Mouse (Mus musculus): ENCODE data around the gene Usp12.

The Usp12 gene

DNA sequence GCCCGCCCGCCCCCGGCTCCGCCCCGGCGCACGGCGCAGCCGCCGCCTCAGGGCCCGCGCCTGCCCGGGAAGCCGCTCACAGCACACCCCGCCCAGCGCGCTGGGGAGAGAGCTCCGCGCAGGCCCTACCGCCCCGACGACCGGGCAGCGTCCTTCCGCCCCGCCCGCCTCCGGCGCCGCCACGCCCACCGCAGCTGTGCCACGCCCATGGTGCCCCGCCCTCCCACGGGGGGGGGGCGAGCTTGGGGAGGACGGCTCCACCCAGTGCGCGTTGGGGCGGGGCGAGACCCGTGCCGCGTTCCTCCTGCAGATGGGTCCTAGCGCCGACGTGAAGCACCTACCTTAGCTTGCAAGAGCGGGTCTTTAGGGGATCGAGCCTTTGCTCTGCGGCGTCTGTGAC lies at the start of gene Usp12:
TSS of gene Usp12 (minus strand) at position 154 of the 400 bp plus-strand sequence.
- in situ Hi-C loops (cut with MboI; ENCODE audit: low pct_unique_long_range_greater_than_20kb in 1 of 2, low sequenced_read_pairs in 2 of 2, unreplicated experiment in 1 of 2), result no loop called here

DNA sequence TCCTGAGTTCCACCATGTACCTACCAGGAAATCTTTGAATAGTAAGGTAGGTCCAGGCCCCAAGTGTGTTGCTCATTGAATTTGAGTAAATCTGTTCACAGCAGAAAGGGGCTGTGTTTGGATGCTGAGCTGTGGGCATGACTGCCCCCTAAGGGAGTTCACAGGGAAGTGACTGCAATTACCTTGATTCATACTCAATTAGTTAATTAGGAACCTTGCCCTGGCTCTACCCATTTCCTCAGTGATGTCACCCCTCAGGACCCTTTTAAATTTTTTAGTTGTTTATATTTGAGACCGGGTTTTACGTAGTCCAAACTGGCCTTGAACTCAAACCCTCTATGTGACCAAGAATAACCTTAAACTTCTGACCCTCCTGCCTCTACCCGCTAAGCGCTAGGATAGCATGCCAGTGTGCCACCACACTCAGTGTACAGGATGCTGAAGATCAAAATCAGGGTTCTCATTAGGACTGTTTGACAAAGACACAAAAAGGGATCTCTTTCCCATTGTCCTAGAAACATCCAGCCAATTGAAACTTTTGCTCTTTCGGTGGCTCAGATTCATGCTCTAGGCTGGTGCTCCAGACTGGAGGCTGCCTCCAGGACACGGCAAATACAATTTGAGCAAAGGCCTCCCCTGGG lies 49.6 kb upstream of the Usp12 start:
- in situ Hi-C loops (cut with MboI; ENCODE audit: low pct_unique_long_range_greater_than_20kb in 1 of 2, low sequenced_read_pairs in 2 of 2, unreplicated experiment in 1 of 2), result no loop called here

DNA sequence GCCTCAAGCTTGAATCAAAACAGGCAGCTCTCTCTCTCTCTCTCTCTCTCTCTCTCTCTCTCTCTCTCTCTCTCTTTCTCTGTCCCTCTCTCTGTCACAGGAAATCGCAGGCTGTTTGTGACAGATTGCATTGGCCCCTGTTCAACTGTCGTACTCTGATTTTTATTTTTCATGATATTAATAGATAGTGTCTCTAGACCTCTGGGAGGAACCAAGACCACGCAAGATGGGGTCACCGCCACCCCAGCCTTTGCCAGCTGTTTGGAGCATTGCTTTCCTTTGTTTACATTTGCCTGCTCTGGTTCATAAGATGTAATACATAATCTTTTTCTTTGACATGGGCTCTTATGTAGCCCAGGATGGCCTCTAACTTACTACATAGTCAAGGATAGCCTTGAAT lies 47.2 kb upstream of the Usp12 start:
- in situ Hi-C loops (cut with MboI; ENCODE audit: low pct_unique_long_range_greater_than_20kb in 1 of 2, low sequenced_read_pairs in 2 of 2, unreplicated experiment in 1 of 2), result no loop called here

DNA sequence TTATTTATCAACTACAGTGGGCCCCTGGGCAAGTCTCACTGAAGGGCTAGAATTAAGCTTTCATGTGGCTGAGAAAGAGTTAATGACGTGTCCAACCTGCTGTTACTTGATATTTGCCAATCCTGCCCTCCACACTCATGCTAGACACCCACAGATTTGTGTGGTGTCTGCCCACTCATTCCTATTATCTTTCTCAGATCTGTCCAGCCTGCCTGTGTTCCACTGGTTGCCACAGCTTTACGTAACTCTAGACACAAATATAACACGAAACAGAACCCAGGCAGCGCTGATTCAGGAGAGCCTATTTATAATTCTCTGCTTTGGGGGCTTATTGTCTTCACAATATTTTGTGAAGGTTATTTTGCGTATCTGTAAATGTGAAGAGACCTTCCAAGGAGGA lies 46.5 kb upstream of the Usp12 start:
- in situ Hi-C loops (cut with MboI; ENCODE audit: low pct_unique_long_range_greater_than_20kb in 1 of 2, low sequenced_read_pairs in 2 of 2, unreplicated experiment in 1 of 2), result no loop called here

DNA sequence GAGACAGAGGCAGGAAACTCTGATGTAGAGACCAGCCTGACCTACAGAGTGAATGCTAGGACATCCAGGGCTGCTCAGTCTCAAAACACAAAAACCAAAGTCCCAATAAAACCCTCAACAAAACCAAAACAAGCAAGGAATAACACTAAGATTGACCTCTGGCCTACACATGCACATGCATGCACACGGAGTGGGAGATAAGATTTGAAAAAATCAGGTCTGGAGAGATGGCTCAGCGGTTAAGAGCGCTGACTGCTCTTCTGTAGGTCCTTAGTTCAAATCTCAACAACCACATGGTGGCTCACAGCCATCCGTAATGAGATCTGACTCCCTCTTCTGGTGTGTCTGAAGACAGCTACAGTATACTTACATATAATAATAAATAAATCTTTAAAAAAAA lies 45.6 kb upstream of the Usp12 start:
- in situ Hi-C loops (cut with MboI; ENCODE audit: low pct_unique_long_range_greater_than_20kb in 1 of 2, low sequenced_read_pairs in 2 of 2, unreplicated experiment in 1 of 2), result no loop called here

DNA sequence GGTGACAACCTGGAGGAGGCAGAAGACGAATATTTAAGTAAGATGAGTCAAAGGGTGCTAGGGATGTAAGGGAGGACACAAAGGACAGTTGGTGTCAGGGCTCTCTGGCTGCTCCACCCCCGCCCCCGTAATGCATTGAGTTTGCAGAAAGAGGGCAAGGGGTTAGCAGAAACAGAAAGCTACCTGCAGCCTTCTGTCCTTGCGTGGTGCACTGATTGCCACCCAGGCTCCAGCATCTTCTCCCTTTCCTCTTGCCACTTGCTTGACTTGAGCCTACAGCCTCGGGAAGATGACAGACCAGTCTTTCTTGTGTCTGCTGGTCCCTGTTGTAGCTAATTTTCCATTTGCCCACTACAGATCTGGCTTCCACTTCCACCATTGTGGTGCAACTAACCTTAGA lies 45.0 kb upstream of the Usp12 start:
- in situ Hi-C loops (cut with MboI; ENCODE audit: low pct_unique_long_range_greater_than_20kb in 1 of 2, low sequenced_read_pairs in 2 of 2, unreplicated experiment in 1 of 2), result no loop called here

DNA sequence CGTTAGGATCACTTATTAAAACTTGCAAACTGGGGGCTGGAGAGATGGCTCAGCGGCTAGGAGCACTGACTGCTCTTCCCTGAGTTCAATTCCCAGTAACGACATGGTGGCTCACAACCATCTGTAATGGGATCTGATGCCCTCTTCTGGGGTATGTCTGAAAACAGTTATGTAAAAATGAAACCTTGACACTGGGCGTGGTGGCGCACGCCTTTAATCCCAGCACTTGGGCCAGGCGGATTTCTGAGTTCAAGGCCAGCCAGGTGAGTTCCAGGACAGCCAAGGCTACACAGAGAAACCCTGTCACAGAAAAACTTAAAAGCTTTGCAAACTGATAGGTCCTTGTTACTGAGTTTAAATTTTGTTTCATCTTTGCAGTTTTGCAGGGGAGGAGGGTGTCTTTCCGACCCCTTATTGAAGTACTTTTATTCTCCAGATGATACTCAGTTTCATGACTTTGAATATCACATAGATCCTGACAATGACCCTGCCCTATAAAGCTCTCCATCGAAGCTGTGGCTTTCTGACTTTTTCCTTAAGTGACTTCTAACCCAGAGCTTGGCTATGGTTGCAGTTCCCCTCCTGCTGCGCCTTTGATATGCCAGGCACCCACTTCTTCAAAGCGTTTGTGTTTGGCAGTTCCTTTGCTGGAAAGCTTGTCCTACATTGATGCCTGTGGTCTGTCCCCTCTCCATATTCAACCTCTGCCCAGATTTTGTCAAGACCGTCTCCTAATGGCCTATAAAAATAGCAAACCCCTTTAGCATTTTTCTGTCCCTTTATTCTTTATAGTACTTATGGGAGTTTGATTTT lies 44.2 kb upstream of the Usp12 start:
- in situ Hi-C loops (cut with MboI; ENCODE audit: low pct_unique_long_range_greater_than_20kb in 1 of 2, low sequenced_read_pairs in 2 of 2, unreplicated experiment in 1 of 2), result no loop called here

DNA sequence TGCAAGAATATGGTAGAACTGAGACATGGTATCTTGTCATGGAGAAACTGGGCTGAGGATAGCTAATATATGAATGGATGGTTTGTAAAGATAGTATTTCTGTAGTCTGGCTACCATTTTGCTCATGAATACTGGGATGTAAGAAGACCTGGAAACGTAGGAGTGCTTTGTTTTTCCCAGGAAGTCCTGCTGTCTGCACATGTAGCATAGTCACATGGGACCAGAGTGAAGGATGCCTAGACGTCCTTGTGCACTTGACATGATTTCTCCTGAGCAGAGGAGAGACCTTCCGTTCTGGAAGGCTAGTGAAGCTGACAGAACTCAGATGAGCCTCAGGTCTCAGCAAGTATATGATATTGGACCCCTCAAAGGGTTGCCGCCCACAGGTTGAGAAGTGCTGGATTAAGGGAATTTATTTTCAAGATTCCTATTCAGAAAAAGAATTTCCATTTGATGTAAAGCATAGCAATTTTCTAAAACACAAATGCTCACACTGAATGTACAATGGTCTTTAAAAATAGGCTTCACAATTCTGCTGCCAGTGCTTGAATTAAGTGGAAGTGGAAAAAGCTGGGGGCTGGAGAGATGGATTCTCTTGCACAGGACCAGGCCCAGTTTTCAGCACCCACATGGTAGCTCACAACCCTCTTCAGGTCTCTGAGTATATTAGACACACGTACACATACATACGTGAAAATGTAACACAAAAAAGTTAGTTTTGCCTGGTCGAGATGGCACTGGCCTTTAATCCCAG lies 43.3 kb upstream of the Usp12 start:
- in situ Hi-C loops (cut with MboI; ENCODE audit: low pct_unique_long_range_greater_than_20kb in 1 of 2, low sequenced_read_pairs in 2 of 2, unreplicated experiment in 1 of 2), result no loop called here

DNA sequence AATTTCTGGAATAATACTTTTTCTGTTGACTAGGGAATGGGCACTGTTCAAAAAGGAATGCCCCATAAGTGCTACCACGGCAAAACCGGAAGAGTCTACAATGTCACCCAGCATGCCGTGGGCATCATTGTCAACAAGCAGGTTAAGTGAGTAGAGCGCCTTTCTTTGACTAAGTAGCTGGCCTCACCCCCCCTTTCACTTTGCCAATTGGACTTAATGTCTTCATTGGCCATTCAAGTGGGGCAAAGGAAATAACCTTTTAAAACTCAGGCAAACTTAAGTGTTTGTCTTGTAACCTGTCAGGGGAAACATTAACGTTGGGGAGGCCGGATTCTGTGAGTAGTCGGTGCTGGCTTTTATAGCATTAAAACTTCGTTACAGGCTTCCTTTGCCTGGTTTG lies 40.2 kb upstream of the Usp12 start:
- in situ Hi-C loops (cut with MboI; ENCODE audit: low pct_unique_long_range_greater_than_20kb in 1 of 2, low sequenced_read_pairs in 2 of 2, unreplicated experiment in 1 of 2), result no loop called here

DNA sequence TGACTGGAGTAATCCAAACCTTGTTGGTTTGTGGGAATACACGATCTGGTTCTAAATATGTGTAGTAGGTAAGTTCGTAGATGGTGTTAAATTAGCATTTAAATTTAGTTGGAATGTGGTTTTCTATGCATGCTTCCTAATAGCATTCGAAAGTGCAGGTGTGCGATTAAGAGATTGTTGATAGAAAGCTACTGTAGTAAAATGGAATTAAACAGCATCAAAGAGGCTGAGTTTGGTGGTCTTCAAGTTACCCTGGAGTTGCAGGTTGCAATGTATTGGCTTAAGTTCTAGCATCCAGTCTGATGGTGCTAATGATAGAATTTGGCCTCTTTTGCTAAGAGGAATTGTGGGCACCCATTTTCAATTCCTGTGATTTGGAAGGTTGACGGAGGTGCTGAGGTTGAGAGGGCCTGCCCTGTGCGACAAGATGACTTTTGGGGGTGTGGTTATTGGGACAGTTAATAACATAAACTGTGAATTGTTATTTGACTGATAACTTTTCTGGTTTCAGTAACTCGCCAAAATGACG lies 38.9 kb upstream of the Usp12 start:
- in situ Hi-C loops (cut with MboI; ENCODE audit: low pct_unique_long_range_greater_than_20kb in 1 of 2, low sequenced_read_pairs in 2 of 2, unreplicated experiment in 1 of 2), result no loop called here

DNA sequence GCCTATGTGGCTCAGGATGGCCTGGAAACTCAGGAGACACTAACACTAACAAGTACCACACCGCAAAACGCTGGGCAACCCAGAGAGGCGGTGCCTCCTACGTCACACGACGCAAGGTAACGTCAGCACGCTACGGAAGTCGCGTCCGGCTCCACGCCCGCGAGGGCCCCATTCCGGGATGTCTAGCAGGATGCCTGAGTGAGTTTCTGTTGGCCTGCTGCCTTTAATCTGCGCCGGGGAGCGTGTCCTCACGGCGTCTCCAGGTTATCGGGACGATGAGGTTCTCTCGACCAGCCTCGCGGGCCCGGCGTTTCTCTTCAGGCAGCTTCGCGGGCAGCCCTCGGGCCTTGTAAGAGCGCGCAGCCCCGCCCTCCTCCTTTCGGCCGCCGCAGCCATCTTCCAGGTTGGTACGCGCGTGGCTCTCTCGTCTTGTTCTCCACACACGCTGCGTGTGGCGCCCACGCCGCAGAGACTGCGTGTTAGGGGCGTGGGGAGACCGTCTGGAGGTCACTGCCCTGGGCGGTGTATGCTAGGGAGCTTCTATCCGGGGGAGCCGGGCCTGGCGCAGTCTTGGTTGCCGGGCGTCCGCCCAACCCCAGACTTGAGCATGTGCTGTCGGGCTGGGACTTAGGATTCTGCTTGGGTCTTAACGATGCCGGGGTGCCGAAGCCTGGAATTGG lies 38.1 kb upstream of the Usp12 start, which contains the start of gene Rpl21:
TSS of gene Rpl21 (plus strand) at position 122 of the 680 bp plus-strand sequence.
- in situ Hi-C loops (cut with MboI; ENCODE audit: low pct_unique_long_range_greater_than_20kb in 1 of 2, low sequenced_read_pairs in 2 of 2, unreplicated experiment in 1 of 2), result no loop called here

DNA sequence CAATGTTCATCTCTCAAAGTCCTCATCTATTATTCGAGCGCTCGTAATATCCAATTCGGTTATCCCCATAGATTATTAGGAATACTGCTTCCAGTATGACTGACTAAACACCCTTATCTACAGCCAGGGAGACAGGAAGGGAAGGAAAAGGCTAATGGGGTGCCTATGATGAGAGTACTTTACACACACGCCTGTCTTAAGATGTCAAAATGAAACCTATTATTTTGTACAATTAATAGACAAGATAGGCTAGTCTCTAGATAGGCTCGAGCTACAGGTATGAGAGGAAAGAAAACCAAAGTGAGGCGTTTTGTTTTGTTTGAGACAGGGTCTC lies 37.6 kb upstream of the Usp12 start:
- in situ Hi-C loops (cut with MboI; ENCODE audit: low pct_unique_long_range_greater_than_20kb in 1 of 2, low sequenced_read_pairs in 2 of 2, unreplicated experiment in 1 of 2), result no loop called here

DNA sequence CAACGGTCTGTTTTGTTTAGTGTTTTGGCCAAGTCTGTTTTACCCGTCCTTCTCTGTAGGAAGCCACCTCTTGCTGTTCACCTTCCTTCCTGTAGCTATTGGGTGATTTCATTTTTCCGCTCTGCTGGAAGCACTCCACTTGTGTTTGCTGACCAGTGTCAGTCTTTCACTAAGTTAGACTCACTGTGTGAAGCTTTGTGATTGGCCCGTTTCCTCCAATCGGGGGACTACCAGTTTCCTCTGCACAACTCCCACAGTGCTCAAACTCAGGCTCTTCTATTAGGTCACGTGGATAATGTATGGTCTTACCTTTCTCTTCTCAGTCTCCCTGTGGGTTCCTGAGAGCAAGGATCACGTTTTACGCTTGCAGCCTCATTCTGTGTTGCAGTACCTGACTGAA lies 34.7 kb upstream of the Usp12 start:
- in situ Hi-C loops (cut with MboI; ENCODE audit: low pct_unique_long_range_greater_than_20kb in 1 of 2, low sequenced_read_pairs in 2 of 2, unreplicated experiment in 1 of 2), result no loop called here

DNA sequence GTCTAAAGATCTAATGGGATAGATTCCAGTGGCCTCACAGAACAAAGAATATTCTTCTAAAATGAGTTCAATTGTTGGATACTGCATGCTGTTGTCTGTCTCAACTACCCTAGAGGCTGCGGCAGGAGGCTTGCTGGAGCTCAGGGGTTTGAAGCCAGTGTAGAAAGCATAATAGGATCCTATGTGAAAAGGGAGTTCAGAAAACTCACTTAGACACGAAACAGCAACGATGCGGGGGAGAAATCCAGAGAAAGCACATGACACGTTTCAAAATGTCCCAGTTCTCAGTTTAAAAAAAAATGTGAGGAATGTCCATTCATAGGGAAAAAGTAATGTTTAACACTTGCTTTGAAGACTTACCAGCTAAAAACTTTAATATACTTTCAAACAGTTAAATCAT lies 28.2 kb upstream of the Usp12 start:
- in situ Hi-C loops (cut with MboI; ENCODE audit: low pct_unique_long_range_greater_than_20kb in 1 of 2, low sequenced_read_pairs in 2 of 2, unreplicated experiment in 1 of 2), result loop anchor here in 1 of 2 experiments (5.0 kb wide), 1 partner anchor 116 kb away; no protein-coding TSS in a partner anchor

DNA sequence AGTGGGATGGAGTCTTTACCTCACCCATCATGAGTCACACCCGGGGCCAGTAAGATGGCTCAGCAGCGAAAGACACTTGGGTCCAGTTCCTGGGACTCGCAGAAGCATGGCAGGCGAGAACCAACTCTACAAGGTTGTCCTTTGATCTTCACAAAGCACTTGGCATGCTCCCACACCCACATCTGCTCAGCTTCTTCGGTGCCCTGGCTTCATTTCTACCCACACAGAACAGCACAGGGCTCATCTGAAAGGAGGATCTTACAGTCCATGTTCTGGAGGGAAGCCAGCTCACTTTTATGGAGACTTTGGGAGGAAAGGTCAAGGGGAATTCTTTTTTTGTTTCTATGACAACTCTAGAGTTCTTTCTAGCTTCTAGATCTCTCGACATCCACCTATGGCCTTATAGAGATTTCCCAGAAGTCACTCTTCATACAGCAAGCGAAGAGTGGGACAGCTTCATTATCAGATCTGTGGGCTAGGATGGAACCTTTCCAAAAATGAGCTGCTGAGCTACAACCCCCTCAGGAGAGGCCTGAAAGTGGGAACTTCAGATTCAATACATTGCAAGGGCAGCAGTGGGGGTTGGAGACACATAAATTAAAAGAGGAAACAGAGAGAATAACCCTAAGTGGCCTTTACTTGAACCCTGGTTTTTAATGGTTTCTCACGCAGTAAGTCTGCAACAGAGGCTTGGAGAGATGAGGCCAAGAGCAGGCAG lies 24.3 kb upstream of the Usp12 start:
- in situ Hi-C loops (cut with MboI; ENCODE audit: low pct_unique_long_range_greater_than_20kb in 1 of 2, low sequenced_read_pairs in 2 of 2, unreplicated experiment in 1 of 2), result no loop called here

DNA sequence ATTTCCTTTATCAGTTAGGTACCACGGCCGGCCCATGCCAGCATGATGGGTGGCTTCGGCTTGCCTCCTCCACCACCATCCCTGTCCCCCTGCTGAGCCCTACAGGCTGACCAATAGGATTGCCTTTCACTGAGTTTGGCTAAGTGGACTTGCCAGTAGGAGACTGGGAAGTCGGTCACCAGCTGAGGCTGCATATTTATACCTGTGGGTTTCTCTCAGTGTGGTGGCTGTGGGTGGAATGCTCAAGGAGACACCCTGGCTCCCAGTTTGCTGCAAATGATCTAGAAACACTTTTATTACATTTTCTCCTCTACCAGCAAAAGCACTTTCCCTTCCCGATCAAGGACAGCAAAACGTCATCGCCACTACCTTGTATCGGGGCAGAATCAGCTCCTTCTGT lies 22.8 kb upstream of the Usp12 start:
- in situ Hi-C loops (cut with MboI; ENCODE audit: low pct_unique_long_range_greater_than_20kb in 1 of 2, low sequenced_read_pairs in 2 of 2, unreplicated experiment in 1 of 2), result no loop called here

DNA sequence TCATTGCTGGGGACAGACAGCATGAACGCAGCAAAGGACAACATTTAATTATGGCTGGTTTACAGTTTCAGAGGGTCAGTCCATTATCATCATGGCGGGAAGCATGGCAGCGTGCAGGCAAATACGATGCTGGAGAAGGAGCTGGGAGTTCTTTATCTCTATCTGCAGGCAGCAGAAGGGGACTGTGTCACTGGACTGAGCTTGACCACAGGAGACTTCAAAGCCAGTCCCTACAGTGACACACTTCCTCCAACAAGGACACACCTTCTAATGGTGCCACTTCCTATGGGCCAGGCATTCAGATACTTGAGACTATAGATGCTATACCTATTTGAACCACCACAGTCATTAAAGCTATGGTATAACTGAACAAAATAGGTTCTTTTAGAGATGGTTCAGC lies 20.6 kb upstream of the Usp12 start:
- in situ Hi-C loops (cut with MboI; ENCODE audit: low pct_unique_long_range_greater_than_20kb in 1 of 2, low sequenced_read_pairs in 2 of 2, unreplicated experiment in 1 of 2), result no loop called here

DNA sequence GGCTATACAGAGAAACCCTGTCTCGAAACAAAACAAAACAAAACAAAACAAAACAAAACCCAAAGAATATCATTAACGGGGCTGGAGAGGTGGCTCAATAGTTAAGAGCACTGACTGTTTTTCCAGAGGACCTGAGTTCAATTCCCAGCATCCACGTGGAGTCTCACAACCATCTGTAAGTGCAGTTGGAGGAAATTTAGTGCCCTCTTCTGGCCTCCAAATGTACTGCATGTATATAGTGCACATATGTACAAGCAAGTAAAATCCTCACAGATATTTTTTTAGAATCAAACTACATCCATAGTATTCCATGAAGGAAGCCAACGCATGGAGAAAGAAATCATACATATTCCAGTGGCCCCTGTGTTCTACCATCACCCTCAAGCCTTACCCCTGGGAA lies 18.6 kb upstream of the Usp12 start:
- in situ Hi-C loops (cut with MboI; ENCODE audit: low pct_unique_long_range_greater_than_20kb in 1 of 2, low sequenced_read_pairs in 2 of 2, unreplicated experiment in 1 of 2), result no loop called here
